Mouse (Mus musculus) kidney, embryonic 16.5 days (tissue): ENCODE data around the gene Lhx1. TPM values are rescaled to one million over a fixed set of nuclear protein-coding genes. Genes with fewer than 3 reads are reported as not detected.

Experiments used
- ATAC-seq: fragments of 200-750 bp; cut with Nextera tagmentation; 2 replicates; pipeline ENCODE4 v1.8.0; 2017; ENCODE audit warnings: moderate TSS enrichment; ENCODE audit not compliant: low FRiP score, low TSS enrichment
- H3K27ac ChIP-seq: fragments of 300-500 bp; sonication (generic); 2 replicates; pipeline ENCODE4 v1.5.1; 2014; ENCODE audit warnings: low read length
- H3K27me3 ChIP-seq: fragments of 300-500 bp; sonication (generic); 2 replicates; pipeline ENCODE4 v1.6.1; 2014; ENCODE audit warnings: low read length, control low read depth, mixed read lengths; ENCODE audit not compliant: insufficient read depth
- H3K36me3 ChIP-seq: fragments of 300-500 bp; sonication (generic); 2 replicates; pipeline ENCODE4 v1.6.1; 2014; ENCODE audit warnings: low read length, control low read depth, mixed read lengths; ENCODE audit not compliant: insufficient read depth
- H3K4me1 ChIP-seq: fragments of 300-500 bp; sonication (generic); 2 replicates; pipeline ENCODE4 v1.6.1; 2014; ENCODE audit warnings: low read length, control low read depth, mixed read lengths; ENCODE audit not compliant: insufficient read depth
- H3K4me2 ChIP-seq: fragments of 300-500 bp; sonication (generic); replicated peaks from 2 replicates; pipeline ENCODE4 v1.6.1; 2014; ENCODE audit warnings: low read depth, low read length
- H3K4me3 ChIP-seq: fragments of 300-500 bp; sonication (generic); 2 replicates; pipeline ENCODE4 v1.5.1; 2014; ENCODE audit warnings: mild to moderate bottlenecking, low read length
- H3K9ac ChIP-seq: fragments of 300-500 bp; sonication (generic); replicated peaks from 2 replicates; pipeline ENCODE4 v1.6.1; 2014; ENCODE audit warnings: low read length
- H3K9me3 ChIP-seq: fragments of 300-500 bp; sonication (generic); 2 replicates; pipeline ENCODE4 v1.6.1; 2016; ENCODE audit warnings: low read length, control low read depth
- WGBS: fragments of 180-500 bp; shearing (Covaris S2); extraction: QIAGEN DNeasy Blood & Tissue Kit; methylation state at CpG from one replicate; pipeline ENCODE4 v1.1.7; 2014; 5-methylcytosine and 5-hydroxymethylcytosine counted together
- polyA plus RNA-seq: library from polyadenylated mRNA; unstranded; fragments of >200 nt; fragmentation: Nextera tagmentation; extraction: Ambion mirVana; gene quantifications from 2 replicates; pipeline ENCODE4 v1.2.1, GENCODE M21; 2015

Lhx1 gene
- polyA plus RNA-seq = 31.2 and 35.0 TPM in 2 replicates

DNA sequence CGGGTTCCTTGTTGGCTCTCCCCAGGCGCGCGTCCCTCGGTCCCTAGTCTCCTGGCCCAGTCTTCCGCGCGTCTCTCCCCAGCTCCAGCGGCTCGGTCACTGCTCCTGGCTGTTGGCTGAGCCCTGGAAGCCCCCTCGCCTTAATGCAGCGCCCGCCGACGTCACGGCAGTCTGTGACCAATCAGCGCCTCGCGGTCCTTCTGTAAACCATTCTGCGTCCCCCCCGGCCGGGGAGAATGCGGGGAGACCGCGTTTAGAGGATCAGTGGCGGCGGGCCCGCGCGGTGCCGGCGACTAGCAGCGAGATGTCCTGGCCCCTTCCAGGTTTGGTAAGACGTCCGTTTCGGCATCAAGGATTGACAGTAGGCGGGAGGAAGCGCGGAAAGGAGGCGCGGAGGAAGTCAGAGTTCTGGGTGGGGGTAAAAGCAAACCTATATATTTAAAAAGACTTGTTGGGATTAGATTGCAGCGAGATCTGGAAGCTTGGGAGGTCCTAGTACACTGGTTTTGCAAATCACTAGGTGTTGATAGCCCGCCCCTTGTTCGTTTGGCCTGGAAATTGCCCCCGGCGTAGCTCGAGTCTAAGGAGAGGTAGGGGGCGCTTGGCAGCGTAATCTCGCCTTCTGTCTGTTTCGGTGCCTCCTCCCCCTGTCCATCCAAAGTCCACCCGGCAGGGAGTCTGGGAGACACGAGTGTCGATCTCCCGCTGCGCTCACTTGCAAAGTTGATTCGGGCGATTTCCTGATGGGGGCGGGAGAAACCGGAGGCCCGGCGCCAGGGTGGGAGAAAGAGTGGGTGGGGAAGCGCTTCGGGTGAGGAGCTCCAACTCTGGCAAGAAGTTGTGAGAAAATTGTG lies at the start of gene Lhx1:
Lhx1 (minus strand) TSS at position 115 of the 854 bp plus-strand sequence.
- WGBS = under 1% methylated on average over 64 of the region's 64 CpGs
- Histone ChIP-seq H3K27ac (peak within 1 kb of the TSS; percentile 76), H3K9ac (peak within 1 kb of the TSS; percentile 65), H3K4me1 (peaks cover 36% of the 10 kb centered on the region), H3K27me3 (peaks cover 94% of the 10 kb centered on the region), H3K36me3 (no peaks in the 10 kb centered on the region), H3K4me3 (peak within 1 kb of the TSS; percentile 51), H3K9me3 (no peaks in the 10 kb centered on the region), H3K4me2 (peak within 1 kb of the TSS; percentile 53)
- ATAC-seq = peak; percentile 80

DNA sequence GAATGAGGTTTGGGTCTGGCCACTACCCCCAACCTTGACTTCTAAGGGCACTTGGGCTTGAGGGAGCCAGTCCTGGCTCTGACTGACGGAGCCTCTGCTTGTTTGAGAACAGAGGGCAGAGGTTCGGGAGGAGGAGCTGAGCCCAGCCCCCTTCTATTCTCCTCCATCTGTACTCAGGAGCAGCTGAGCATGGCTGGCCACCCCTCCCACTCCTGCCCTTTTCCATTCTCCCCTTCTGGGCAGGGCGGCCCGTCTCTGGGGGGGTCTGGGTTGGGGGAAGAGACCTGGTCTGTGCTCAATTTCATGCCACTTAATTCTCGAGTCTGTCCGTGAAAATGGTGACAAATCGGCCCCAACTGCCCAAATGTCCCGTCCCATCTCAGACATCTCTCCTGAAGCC lies 49.5 kb upstream of the Lhx1 start:
- no peaks in the 10 kb centered on the region for H3K9me3 ChIP-seq
- 22% methylated on average over 8 of the region's 8 CpGs for WGBS
- no peaks in the 10 kb centered on the region for H3K36me3 ChIP-seq
- no peak overlapping the region for H3K27ac ChIP-seq
- no peak for ATAC-seq
- H3K9ac ChIP-seq = no peak overlapping the region
- H3K4me3 ChIP-seq = no peak overlapping the region
- peaks cover 3% of the 10 kb centered on the region; the same call in 1 of the 2 replicates for H3K27me3 ChIP-seq
- no peaks in the 10 kb centered on the region for H3K4me1 ChIP-seq
- H3K4me2 ChIP-seq = no peak overlapping the region

DNA sequence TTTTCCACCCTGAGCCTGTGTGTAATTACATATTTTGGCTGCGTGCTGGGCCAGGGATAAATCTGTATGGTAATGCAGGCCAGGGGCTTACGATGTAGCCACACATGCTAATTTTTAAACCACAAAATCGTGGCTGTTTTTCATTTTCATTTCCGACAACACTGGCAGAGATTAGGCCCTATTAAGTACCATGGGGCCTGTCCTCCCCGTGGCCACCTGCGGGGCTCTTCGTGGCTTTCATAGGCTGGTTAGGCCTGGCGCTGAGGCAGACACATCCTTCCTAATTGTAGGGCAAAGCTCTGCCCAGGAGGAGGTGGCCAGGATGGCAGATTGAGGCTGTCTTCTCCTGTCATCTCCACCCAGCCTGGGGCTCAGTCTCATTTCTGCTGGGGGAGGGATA lies 48.3 kb upstream of the Lhx1 start:
- peaks cover 1% of the 10 kb centered on the region; the same call in 1 of the 2 replicates for H3K4me1 ChIP-seq
- peaks cover 3% of the 10 kb centered on the region; the same call in 1 of the 2 replicates for H3K27me3 ChIP-seq
- no peak overlapping the region for H3K4me2 ChIP-seq
- H3K9ac ChIP-seq = no peak overlapping the region
- no peak for ATAC-seq
- H3K4me3 ChIP-seq = no peak overlapping the region
- no peaks in the 10 kb centered on the region for H3K36me3 ChIP-seq
- H3K9me3 ChIP-seq = no peaks in the 10 kb centered on the region
- H3K27ac ChIP-seq = no peak overlapping the region
- 72% methylated on average over 8 of the region's 8 CpGs for WGBS

DNA sequence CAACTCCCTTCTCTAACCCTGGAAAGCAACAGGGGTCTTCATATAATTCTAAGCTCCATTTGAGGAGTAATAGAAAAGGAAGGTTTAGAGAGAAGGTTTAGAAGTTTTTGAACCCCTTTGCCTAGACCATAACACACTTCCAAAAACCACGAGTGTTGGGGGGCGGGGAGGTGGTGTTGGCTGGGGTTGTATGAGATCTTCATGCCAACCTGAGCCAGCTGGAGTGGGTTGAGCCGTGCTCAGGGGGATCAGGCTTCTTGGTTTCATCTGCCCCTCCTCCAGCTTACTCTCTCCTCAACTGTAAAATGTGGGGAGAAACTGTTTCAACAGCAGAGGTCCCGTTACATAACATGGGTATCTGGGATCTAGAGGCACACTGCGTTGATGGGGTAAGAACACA lies 45.5 kb upstream of the Lhx1 start:
- no peak overlapping the region for H3K9ac ChIP-seq
- H3K4me2 ChIP-seq = no peak overlapping the region
- ATAC-seq = no peak
- H3K27ac ChIP-seq = no peak overlapping the region
- no peak overlapping the region for H3K4me3 ChIP-seq
- no peaks in the 10 kb centered on the region for H3K9me3 ChIP-seq
- 69% methylated on average over 5 of the region's 5 CpGs for WGBS
- H3K4me1 ChIP-seq = peaks cover 5% of the 10 kb centered on the region; the same call in 1 of the 2 replicates
- H3K27me3 ChIP-seq = 0 out of 2 replicates have a peak, but pooled peaks cover 3% of the 10 kb centered on the region
- no peaks in the 10 kb centered on the region for H3K36me3 ChIP-seq

DNA sequence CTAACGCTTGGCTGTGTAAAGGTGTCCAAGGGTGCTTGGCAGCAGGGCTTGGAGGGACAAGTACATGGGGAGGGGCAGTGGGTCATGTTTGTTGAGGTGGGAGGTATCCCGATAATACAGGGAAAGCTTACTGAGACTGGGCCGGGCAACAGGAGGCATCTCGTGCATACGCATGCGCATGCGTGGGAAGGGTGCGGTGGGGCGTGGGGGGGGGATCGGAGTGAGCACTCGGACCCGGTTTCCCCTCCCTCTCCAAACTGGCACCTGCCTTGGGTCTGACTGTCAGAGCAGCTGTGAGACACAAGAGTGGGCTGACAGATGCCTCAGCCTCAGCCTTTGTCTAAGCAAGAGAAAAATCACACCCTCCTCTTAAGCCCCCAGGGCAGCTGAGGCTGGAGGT lies 45.1 kb upstream of the Lhx1 start:
- Histone ChIP-seq H3K36me3 (no peaks in the 10 kb centered on the region), H3K4me2 (no peak overlapping the region), H3K4me1 (peaks cover 5% of the 10 kb centered on the region; the same call in 1 of the 2 replicates), H3K27me3 (0 out of 2 replicates have a peak, but pooled peaks cover 3% of the 10 kb centered on the region), H3K4me3 (no peak overlapping the region), H3K27ac (no peak overlapping the region), H3K9ac (no peak overlapping the region), H3K9me3 (no peaks in the 10 kb centered on the region)
- ATAC-seq = no peak
- WGBS = 55% methylated on average over 12 of the region's 12 CpGs

DNA sequence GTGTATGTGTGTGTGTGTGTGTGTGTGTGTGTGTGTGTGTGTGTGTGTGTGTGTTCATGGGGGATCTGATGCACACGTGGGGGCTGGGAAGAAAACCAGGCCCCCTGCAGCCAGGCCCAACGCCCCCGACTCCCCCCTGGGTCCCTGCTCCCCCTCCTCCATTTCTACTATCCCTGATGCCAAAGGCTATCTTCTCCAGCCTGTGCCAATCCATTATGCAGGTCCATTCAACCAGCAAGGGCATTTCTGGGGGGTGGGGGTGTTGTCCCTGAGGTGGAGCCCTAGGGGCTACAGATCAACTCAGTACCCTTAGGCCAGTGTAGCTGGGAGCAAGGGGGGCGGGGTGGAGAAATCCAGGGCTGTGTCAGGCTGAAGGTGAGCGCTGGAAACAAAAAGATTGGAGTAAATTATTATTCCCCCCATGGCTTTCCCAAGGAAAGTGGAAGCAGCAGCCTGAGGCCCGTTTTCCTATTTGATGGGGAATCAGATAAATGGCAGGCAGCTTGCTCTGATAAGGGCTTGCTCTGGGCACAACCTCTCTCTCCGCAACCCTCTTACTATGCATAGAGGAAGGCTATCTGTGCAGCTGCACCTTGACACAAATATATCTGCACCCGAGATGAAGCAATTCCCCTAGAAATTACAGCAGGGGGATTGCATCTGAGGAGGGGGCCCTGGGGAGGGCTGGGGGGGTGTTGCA lies 43.9 kb upstream of the Lhx1 start:
- H3K4me3 ChIP-seq = no peak overlapping the region
- 52% methylated on average over 7 of the region's 8 CpGs for WGBS
- no peak overlapping the region for H3K27ac ChIP-seq
- H3K4me1 ChIP-seq = peaks cover 5% of the 10 kb centered on the region; the same call in 1 of the 2 replicates
- H3K9ac ChIP-seq = no peak overlapping the region
- no peaks in the 10 kb centered on the region for H3K36me3 ChIP-seq
- 0 out of 2 replicates have a peak, but pooled peaks cover 3% of the 10 kb centered on the region for H3K27me3 ChIP-seq
- ATAC-seq = no peak
- no peak overlapping the region for H3K4me2 ChIP-seq
- no peaks in the 10 kb centered on the region for H3K9me3 ChIP-seq

DNA sequence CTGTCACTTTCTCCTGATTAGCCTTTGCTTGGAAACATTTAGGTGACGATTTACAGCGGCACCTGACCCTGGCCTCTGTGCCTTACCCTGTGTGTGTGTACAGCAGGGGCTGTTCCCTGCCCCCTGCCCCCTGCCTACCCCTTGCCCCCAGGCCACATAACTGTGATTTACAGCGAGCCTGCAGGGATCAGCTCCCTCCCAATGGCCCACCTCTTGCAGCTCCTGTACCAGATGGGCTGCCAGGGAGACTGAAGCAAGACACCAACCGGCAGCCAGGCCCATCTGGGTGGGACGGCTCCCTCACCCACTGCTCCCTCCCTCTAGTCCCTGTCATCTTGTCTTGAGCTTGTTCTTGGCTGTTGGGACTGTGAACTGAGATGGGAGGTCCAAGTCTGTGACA lies 43.1 kb upstream of the Lhx1 start:
- no peak overlapping the region for H3K4me2 ChIP-seq
- H3K27ac ChIP-seq = no peak overlapping the region
- no peaks in the 10 kb centered on the region for H3K9me3 ChIP-seq
- no peak overlapping the region for H3K4me3 ChIP-seq
- H3K36me3 ChIP-seq = no peaks in the 10 kb centered on the region
- no peak overlapping the region for H3K9ac ChIP-seq
- peaks cover 5% of the 10 kb centered on the region; the same call in 1 of the 2 replicates for H3K4me1 ChIP-seq
- peak; percentile 39; the same call in 1 of the 2 replicates for ATAC-seq
- H3K27me3 ChIP-seq = 0 out of 2 replicates have a peak, but pooled peaks cover 3% of the 10 kb centered on the region
- 11% methylated on average over 5 of the region's 5 CpGs for WGBS

DNA sequence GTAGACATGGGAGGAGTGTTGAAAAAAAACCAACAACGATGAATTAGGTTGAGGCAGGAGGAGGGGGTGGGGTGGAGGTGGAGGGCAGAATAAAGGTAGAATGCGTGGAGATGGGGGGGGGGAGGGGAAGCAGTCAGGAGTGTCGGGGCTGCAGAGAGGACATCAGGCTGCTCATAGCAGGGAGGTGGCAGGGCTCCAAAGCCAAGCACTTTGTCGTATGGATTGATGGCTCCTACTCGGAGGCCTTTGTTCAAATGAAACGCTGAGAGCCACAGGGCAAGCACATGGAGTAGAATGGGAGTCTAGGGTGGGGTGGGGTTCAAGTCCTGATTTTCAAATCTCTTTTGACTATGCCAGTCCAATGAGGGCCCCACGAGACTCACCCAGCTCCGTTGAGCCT lies 41.4 kb upstream of the Lhx1 start:
- Histone ChIP-seq H3K4me1 (peaks cover 13% of the 10 kb centered on the region), H3K27ac (no peak overlapping the region), H3K9me3 (no peaks in the 10 kb centered on the region), H3K27me3 (peaks cover 10% of the 10 kb centered on the region), H3K36me3 (no peaks in the 10 kb centered on the region), H3K4me3 (no peak overlapping the region), H3K9ac (no peak overlapping the region), H3K4me2 (no peak overlapping the region)
- 34% methylated on average over 8 of the region's 8 CpGs for WGBS
- no peak for ATAC-seq

DNA sequence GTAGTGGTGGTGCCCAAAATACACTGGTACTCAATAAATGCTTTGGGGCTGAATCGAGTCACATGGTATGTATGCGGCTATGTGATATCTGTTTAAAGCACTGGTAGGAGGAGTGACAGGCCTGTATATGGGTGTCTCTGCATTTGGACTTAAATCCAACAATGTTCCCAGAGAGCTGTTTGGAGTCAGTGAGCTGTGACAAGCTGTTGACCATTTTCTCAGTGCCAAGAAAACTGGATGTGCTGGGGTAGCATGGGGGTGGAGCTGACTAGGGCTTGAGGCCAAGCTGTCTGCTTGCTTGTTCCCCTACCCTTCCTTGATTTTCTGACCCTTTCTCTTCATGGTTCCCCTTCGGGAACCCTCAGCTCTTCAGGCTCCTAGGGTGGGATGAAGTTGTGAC lies 39.9 kb upstream of the Lhx1 start:
- H3K4me2 ChIP-seq = no peak overlapping the region
- ATAC-seq = no peak
- WGBS = 86% methylated on average over 3 of the region's 3 CpGs

More for the DNA sequence above, 39.9 kb upstream of the Lhx1 start:
- no peaks in the 10 kb centered on the region for H3K36me3 ChIP-seq
- H3K4me1 ChIP-seq = peaks cover 13% of the 10 kb centered on the region
- H3K9me3 ChIP-seq = no peaks in the 10 kb centered on the region
- H3K9ac ChIP-seq = no peak overlapping the region
- H3K27me3 ChIP-seq = peaks cover 7% of the 10 kb centered on the region
- H3K4me3 ChIP-seq = no peak overlapping the region
- H3K27ac ChIP-seq = no peak overlapping the region
